Mouse (Mus musculus) yolk sac, embryonic 10.5 days (tissue): ENCODE data around the gene Fam181b.

Source experiments
- DNase-seq: peaks from one replicate; pipeline ENCODE4 v3.0.0-alpha.2; 2017; ENCODE audit warnings: low spot score

Gene Fam181b

DNA sequence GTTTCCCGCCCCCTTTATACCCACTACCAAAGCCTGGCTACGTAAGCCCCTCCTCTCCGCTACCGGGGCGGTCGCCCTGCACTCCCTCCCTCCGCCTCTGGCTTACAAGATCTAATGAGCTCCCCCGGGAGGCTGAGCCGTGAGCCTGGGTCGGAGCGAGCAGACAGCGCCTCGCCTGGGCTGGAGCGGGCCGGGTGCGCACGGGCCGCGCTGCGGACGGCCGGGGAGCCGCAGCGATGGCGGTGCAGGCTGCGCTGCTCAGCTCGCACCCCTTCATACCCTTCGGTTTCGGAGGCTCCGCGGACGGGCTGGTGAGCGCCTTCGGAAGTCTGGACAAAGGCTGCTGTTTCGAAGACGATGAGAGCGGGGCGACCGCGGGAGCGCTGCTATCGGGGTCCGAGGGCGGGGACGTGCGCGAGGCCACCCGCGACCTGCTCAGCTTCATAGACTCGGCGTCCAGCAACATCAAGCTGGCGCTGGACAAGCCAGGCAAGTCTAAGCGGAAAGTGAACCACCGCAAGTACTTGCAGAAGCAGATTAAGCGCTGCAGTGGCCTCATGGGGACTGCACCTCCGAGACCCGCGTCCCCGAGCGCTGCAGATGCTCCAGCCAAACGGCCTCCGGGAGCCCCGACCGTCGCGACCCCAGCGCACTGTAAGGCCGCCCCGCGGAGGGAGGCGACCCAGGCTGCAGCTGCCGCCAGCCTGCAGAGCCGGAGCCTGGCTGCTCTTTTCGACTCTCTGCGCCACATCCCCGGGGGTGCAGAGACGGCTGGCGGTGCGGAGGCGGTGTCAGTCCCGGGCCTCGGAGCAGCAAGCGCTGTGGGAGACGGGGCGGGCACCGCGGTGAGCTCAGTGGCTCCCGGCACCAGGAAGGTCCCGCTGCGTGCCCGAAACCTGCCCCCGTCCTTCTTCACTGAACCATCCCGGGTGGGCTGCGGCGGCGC is at the start of gene Fam181b:
TSS of gene Fam181b (plus strand) at position 81 of the 946 bp plus-strand sequence.
- peak; percentile 71 for DNase-seq

DNA sequence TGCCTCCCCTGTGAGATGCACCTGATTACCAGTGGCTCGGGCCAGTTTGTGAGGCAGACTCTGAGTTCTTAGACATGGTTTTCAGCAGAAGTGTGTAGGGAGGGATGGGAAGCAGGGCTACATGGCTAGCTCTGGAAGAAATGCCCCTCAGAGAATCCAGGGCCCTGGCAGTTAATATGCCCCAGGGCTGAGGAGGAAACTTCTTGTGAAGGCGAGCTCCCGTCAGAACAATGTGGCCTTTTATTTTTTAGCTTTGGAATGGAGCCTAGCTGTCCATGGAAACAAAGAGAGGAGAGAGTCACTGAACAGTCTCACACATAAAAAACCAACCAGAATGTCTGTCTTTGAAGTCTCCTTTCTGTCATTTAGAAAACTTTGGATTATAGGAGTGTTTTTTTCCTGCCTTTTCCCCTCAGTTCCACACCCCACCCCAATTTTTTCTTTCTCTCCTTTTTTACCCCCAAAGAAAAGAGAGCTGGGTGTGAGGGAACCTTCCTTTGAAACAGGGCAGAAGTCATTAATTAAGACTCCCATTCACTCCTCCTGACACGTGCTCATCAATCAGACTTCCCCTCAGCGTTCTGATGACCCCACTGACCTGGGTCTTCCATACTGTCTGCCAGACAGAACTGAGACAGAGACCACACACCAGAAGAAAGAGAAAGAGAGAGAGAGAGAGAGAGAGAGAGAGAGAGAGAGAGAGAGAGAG is 41.7 kb upstream of the Fam181b start:
- DNase-seq, result no peak

DNA sequence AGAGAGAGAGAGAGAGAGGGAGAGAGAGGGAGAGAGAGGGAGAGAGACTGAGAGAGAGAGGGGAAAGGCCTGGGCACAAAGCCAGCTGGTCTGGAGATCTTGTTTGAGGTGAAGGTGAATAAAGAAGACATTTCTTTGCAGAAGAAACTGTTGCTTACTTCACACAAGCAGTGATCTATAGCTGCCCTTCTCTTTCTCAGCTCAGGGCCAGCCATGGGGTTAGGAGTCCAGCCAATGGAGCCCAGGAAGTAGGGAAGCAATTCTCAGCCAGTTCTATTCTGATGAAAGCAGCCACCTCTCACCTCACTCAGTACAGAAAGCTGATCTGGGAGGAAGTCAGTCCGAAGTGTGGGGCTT is 41.2 kb upstream of the Fam181b start:
- DNase-seq, result no peak

- DNase-seq, result no peak
Measured at GRCm38 (mm10) chr7:93039542-93039941, 40.1 kb upstream of the Fam181b start.

DNA sequence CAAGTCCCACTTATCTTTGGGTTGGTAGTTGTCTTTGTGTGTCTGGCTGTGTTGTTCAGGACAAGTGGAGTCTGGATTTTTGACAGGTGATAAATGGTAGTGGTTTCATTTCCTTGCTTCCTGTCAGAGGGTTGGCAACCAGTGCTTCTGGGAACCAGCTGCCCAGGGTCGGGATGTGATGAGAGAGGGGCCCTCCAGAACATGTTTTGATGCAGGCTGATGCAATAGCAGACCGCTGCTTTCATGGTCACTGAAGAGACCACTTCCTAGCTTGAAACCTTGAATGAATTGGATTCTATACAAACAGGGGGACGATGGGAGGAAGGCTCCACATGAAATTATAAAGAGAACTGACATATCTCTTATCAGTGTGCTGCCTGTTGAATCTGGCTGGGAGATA is 35.3 kb upstream of the Fam181b start:
- DNase-seq, result no peak

DNA sequence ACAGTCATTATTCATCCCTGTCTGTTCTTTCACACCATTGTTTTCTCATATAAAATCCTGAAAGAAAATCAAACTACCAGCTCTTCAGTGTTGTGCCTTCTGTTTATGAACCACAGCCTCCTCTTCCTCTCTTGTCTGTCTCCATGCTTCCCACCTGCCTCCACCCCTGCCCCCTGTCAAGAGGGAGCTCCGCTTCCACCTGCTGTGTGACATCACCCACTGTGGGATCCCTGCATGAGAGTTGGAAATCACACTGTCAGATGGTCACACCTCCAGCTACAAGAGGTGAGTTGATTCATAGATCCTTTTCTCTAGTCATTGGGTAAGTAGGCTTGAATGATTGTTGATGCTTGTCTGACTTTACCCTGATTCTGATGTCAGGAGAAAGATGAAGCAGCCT is 34.9 kb upstream of the Fam181b start:
- no peak for DNase-seq

GRCm38 (mm10) chr7:93060831-93061230 is 18.8 kb upstream of the Fam181b start:
- no peak for DNase-seq

- DNase-seq, result no peak
Measured at GRCm38 (mm10) chr7:93061747-93062146, 17.9 kb upstream of the Fam181b start.

- no peak for DNase-seq
Measured at GRCm38 (mm10) chr7:93062189-93062588, 17.5 kb upstream of the Fam181b start.

DNA sequence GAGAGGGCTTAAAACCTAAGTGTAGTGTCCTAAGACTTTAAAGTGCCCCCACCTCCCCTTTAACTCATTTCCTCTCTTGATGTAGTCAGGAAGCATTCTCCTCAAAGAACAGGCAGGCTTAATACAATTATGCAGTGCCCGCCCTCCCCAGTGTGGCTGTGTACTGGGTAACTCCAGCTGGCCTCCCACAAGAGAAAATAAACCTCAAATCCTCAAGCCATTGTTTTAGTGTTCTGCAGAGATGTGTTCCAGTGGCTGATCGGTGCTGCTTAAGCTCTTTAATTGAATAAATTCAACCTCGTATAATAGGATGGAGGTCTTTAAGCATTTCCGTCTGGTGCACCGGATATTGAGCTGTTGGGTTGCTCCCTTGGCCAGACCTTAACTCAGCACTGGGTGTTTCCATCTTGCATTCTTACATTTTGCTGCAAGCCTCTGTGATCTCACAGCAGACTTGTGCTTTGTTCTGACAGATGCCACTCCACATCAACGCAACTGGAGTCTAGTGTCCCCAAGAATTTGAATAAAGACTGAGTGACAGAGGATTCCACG is 12.1 kb upstream of the Fam181b start:
- no peak for DNase-seq

DNA sequence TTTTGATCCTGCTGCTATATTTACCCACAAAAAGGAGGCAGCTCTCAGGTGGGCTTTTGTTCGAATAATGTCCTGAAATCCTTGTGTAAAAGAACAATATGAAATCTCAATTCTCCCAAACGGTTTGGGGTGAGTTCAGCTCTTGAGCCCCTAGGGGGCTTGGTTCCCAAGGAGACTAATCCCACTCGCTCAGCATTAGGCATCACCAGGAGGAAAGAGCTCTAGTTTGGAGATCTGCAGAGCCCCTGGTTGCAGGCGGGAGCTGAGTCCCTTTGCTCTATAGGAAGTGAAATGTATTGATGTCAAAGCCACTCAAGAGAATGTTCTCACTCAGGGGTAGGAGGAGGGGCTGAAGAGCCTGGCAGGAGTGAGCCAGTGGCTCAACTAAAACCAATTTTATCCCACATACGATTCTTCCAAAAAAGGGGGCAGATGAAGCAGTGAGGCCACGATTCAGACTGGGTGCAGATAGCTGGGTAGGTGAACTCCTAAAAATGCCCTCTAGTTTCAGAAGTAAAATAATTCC is 3.2 kb upstream of the Fam181b start:
- no peak for DNase-seq

DNA sequence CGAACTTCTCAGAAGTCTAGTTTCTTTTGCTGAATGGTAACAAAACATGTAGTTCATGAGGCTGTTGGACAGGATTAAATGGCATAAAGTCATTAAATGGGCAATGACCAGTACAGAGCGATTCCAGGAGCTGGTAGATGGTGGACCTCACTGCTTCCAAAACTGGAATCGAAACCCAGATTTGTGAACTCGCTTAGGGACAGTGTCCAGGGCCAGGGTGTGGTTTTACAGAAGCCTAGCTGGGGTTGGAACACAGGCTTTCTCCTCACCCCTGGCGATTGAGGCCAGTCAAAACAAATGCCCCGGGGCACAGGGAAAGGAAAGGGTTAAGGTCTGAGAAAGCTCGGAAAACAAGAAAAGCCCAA is 263 bp upstream of the Fam181b start:
- DNase-seq, result no peak

DNA sequence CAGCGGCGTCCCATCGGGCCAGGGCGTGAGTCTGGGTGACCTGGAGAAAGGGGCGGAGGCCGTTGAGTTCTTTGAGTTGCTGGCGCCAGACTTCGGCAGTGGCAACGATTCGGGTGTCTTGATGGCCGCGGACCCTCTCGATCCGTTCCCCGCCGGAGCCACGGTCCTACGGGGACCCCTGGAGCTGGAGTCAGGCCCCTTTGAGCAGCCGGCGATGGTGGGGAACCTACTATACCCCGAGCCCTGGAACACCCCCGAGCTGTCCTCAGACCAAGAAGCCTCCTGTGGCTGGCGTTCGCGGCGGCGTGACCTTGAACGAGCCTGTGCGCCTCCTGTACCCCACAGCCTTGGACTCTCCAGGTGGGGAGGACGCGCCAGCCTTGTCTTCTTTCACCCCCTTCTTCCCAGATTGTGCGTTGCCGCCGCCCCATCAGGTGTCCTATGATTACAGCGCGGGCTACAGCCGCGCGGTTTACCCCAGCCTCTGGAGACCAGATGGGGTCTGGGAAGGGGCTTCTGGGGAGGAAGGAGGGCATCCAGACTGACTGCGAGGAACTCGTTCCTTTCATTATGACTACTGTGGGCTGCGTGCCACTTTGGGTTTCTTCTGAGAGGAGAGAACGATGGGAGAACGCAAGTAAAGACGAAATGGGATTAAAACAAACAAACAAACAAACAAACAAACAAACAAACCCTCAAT is 1.2 kb downstream of the Fam181b start:
- DNase-seq, result no peak

GRCm38 (mm10) chr7:93093371-93094058 is 13.8 kb downstream of the Fam181b start:
- DNase-seq, result no peak

- peak; percentile 15 for DNase-seq
Measured at GRCm38 (mm10) chr7:93095511-93095910, 15.8 kb downstream of the Fam181b start.

DNA sequence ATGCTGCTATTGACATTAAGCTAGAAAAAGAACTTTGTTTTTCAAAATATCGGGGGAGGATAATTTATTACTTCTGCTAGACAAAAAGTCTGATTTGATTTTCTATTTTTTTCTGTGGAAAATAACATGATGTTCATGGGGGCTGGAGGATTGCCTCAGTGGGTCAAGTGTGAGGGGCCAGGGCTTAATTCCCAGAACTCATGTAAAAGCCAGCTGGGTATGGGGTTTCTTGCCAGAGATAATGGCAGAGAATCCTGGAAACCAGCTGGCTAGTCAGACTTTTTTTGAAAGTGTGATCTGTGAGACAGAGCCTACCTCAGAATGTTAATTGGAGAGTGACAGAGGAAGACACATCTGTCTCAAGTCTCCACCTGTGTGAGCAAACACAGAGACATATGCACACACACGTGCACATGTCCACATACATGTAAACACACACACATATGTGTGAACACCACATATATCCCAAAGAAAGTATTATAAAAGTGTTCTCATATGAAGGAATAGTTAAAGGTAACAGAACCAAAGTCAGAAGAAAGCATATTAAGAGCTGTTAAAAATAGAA is 25.2 kb downstream of the Fam181b start:
- no peak for DNase-seq

GRCm38 (mm10) chr7:93110370-93110965 is 30.8 kb downstream of the Fam181b start:
- DNase-seq, result no peak

- DNase-seq, result no peak
Measured at GRCm38 (mm10) chr7:93111056-93111455, 31.4 kb downstream of the Fam181b start.

DNA sequence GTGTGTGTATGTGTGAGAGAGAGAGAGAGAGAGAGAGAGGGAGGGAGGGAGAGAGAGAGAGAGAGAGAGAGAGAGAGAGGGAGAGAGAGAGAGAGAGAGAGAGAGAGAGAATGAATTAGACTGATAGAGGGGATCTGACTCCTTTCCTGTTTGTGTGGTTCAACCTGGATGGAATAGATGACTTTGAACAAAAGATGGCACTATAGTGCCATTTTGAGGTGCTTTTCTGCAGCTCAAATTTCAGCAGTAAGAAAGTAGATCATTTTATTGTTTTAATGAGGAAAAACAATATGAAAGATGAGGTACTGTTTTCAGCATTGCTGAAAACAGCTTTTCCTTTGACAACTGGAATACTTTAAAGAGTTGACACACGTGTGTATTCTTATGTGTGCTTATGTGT is 37.9 kb downstream of the Fam181b start:
- no peak for DNase-seq

DNA sequence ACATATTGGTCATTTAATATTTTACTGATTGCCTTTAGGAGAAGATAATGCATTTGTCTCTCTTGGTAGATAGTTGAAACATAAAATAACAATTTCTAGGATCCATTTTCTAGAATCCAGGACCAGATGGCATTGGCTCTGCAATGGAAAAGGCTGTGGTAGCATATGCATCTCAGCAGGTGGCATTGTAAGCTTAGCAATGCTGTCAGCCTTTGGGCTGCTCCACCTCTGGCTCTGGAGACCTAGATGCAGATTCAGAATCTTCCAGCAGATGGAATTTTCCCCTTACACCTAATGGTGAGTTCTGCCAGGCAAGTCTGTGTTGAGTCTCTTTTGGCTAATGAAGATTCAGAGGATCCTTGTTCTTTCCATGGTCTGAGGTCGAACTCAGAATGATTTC is 44.3 kb downstream of the Fam181b start:
- DNase-seq, result no peak
